Comparison of ENCODE assay signal across 16 mouse cellular contexts in the genomic region with DNA sequence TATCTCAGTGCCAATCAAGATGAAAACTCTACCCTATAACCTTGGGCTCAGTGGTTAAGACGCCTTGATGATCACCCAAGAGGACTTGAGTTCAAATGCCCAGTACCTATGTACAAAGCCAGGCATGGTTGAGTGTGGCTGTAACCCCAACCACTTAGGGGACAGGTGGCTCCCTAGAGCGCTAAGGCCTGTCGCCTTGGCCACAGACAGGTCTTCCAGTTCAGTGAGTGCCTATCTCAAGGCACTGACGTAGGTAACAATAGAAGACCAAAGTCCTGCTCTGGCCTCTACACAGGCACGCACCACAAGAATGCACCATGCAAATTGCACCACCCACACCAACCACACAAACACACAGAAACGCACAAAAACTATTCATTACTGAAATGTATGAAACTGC. TPM values are rescaled to one million over a fixed set of nuclear protein-coding genes. Genes with fewer than 3 reads are reported as not detected.
DNase-seq lines count a peak whose midpoint lies in the region; ATAC-seq and TF ChIP-seq lines count a peak whose summit lies in the region.
"Had no signal": no experiment of that assay in that cellular context is flagged by ENCODE, and none has a peak within 500 bp of the region (broad histone marks: within the 10 kb centered on the region; RNA-seq: fewer than 3 reads in every experiment).

No protein-coding gene starts in this region.

- no peak for ATAC-seq in liver, postnatal 0 days
- no peak for ATAC-seq in G1E (ENCODE audit: extremely low read depth, insufficient number of reproducible peaks, low FRiP score, poor library complexity, severe bottlenecking)
- peak; percentile 34; the same call in 1 of the 2 replicates for ATAC-seq in neutrophil, adult 5-6 weeks (ENCODE audit: extremely low read depth, insufficient number of reproducible peaks, low FRiP score, poor library complexity, severe bottlenecking)
- ATAC-seq: midbrain, embryonic 15.5 days had no signal

- peaks cover 45% of the 10 kb centered on the region for H3K79me2 ChIP-seq in liver, adult 2 months (ENCODE audit: control insufficient read depth, insufficient read depth, low read length)

- DNase-seq in cerebellum, adult 11-12 months = peak; percentile 47
- no peak for DNase-seq in cerebellum, adult 8-10 months
- peak; percentile 55 for DNase-seq in liver, adult 2 months (ENCODE audit: extremely low read depth, low read depth, low spot score)
- DNase-seq in liver, postnatal 0 days = no peak
- DNase-seq in G1E (ENCODE audit: low spot score) = no peak
- no peak for DNase-seq in T-cell, adult 2 months (ENCODE audit: low spot score)
- no peak for DNase-seq in thymus, postnatal 14 days
- DNase-seq: embryo, embryonic 11 days; heart, adult 2 months had no signal

- H3K9ac ChIP-seq in liver, adult 2 months (ENCODE audit: low read depth, low read length) = no peak overlapping the region
- H3K9ac ChIP-seq in liver, postnatal 0 days (replicated peaks) = no peak overlapping the region
- H3K9ac ChIP-seq: embryonic facial prominence, embryonic 15.5 days; heart, embryonic 15.5 days; midbrain, embryonic 15.5 days had no signal

- H3K4me1 ChIP-seq in liver, adult 2 months (ENCODE audit: control insufficient read depth, insufficient read depth, low read length) = peaks cover 5% of the 10 kb centered on the region
- H3K4me1 ChIP-seq in liver, postnatal 0 days (ENCODE audit: insufficient read depth) = peaks cover 39% of the 10 kb centered on the region
- peaks cover 61% of the 10 kb centered on the region for H3K4me1 ChIP-seq in G1E (ENCODE audit: insufficient read depth, low read depth, low read length)

- H3K36me3 ChIP-seq in liver, adult 2 months (ENCODE audit: control insufficient read depth, insufficient read depth, low read length) = no peaks in the 10 kb centered on the region
- H3K36me3 ChIP-seq in liver, postnatal 0 days (replicated peaks; ENCODE audit: insufficient read depth, low read length) = peaks cover 3% of the 10 kb centered on the region; the same call in 1 of the 2 replicates
- peaks cover 21% of the 10 kb centered on the region for H3K36me3 ChIP-seq in G1E (replicated peaks)
- H3K36me3 ChIP-seq: embryonic facial prominence, embryonic 15.5 days; forebrain, embryonic 10.5 days; heart, embryonic 15.5 days; hindbrain, embryonic 10.5 days; midbrain, embryonic 15.5 days had no signal

- H3K27me3 ChIP-seq in liver, adult 2 months (ENCODE audit: control insufficient read depth, insufficient read depth, low read length) = no peaks in the 10 kb centered on the region
- H3K27me3 ChIP-seq in liver, postnatal 0 days (ENCODE audit: insufficient read depth, low read length) = no peaks in the 10 kb centered on the region
- no peaks in the 10 kb centered on the region for H3K27me3 ChIP-seq in G1E (ENCODE audit: insufficient read depth, low read length)
- H3K27me3 ChIP-seq: embryonic facial prominence, embryonic 15.5 days; heart, embryonic 15.5 days; midbrain, embryonic 15.5 days had no signal

- no peak overlapping the region for H3K27ac ChIP-seq in liver, adult 2 months (replicated peaks; ENCODE audit: insufficient read depth, low read depth, low read length)
- H3K27ac ChIP-seq in liver, postnatal 0 days (ENCODE audit: low read depth) = no peak overlapping the region
- H3K27ac ChIP-seq: embryonic facial prominence, embryonic 15.5 days; forebrain, embryonic 10.5 days; heart, adult 2 months; heart, embryonic 15.5 days; hindbrain, embryonic 10.5 days; layer of hippocampus, adult 2 months; midbrain, embryonic 15.5 days had no signal

- no peak overlapping the region for H3K4me3 ChIP-seq in liver, adult 2 months (ENCODE audit: insufficient read depth, low read depth, low read length)
- no peak overlapping the region for H3K4me3 ChIP-seq in liver, postnatal 0 days (ENCODE audit: low read depth, low read length)
- H3K4me3 ChIP-seq in G1E (ENCODE audit: low read depth, low read length) = peak overlapping the region; percentile 52; the same call in 1 of the 2 replicates
- H3K4me3 ChIP-seq: embryonic facial prominence, embryonic 15.5 days; forebrain, embryonic 10.5 days; heart, adult 2 months; heart, embryonic 15.5 days; hindbrain, embryonic 10.5 days; layer of hippocampus, adult 2 months; midbrain, embryonic 15.5 days had no signal

- TF ChIP-seq EP300 in liver, postnatal 0 days (IDR thresholded peaks at IDR 0.05; ENCODE audit: low read depth) = no peak

- no peaks in the 10 kb centered on the region for H3K9me3 ChIP-seq in liver, postnatal 0 days (ENCODE audit: low read length)
- H3K9me3 ChIP-seq in G1E (replicated peaks) = no peaks in the 10 kb centered on the region
- H3K9me3 ChIP-seq: embryonic facial prominence, embryonic 15.5 days; forebrain, embryonic 10.5 days; heart, embryonic 15.5 days; hindbrain, embryonic 10.5 days; midbrain, embryonic 15.5 days had no signal

- H3K4me2 ChIP-seq in liver, postnatal 0 days (ENCODE audit: low read depth, low read length) = no peak overlapping the region
- H3K4me2 ChIP-seq: embryonic facial prominence, embryonic 15.5 days; heart, embryonic 15.5 days; midbrain, embryonic 15.5 days had no signal

- no peak for TF ChIP-seq POLR2A in liver, adult 2 months (IDR thresholded peaks at IDR 0.05; ENCODE audit: extremely low read depth, insufficient read depth, low read length)

- 80% methylated on average over 6 of the region's 6 CpGs for WGBS in liver, adult 2 months
- WGBS in liver, postnatal 0 days (ENCODE audit: insufficient replicate concordance) = 77% methylated on average over 6 of the region's 6 CpGs

- TF ChIP-seq CTCF in liver, adult 2 months (IDR thresholded peaks at IDR 0.05; ENCODE audit: low read depth, low read length) = no peak
- TF ChIP-seq CTCF in liver, postnatal 0 days (IDR thresholded peaks at IDR 0.05; ENCODE audit: low read depth) = no peak
- TF ChIP-seq CTCF in G1E (IDR thresholded peaks at IDR 0.05; ENCODE audit: low read depth, low read length) = no peak

RNA-seq across cellular contexts. Expression of a gene that starts 9.3 kb away (rescaled TPM):
- total RNA-seq in liver, adult 2 months (2014; rRNA removed) = 7.7 and 8.6 TPM in 2 replicates
- polyA plus RNA-seq in liver, adult 2 months (2012; rRNA removed) = 1.3 and 1.6 TPM in 2 replicates
- 3.7 and 5.5 TPM in 2 replicates for polyA plus RNA-seq in liver, postnatal 0 days (2015; fragmentation: Nextera tagmentation; extraction: Ambion mirVana)
- total RNA-seq in G1E (2014; fragmentation: Nextera tagmentation) = 90.5 and 90.8 TPM in 2 replicates
- total RNA-seq in G1E (2017) = 63.7 and 69.7 TPM in 2 replicates
- polyA plus RNA-seq in G1E (2012) = 15.7 and 16.7 TPM in 2 replicates
- total RNA-seq in neutrophil, adult 5-6 weeks (2017) = 50.3 and 62.8 TPM in 2 replicates

Comparison
In these comparisons a context has a peak if more than half of its experiments do, and no peak if none do; other contexts are left out.
1. DNase-seq: peak in cerebellum, adult 11-12 months (single experiment) and liver, adult 2 months (single experiment); none in cerebellum, adult 8-10 months (single experiment), liver, postnatal 0 days (single experiment), G1E (single experiment), T-cell, adult 2 months (single experiment) and thymus, postnatal 14 days (single experiment).